Mouse (Mus musculus) spleen, adult 2 months (tissue): ENCODE measurements around the gene Slc16a11. TPM values are rescaled to one million over a fixed set of nuclear protein-coding genes. Genes with fewer than 3 reads are reported as not detected.

Experiments
- DNase-seq, 2 experiments: peaks; one replicate each; pipeline versions ENCODE4 v3.0.0 to v3.0.0-alpha.2; 2012 to 2021; ENCODE audit warnings: low spot score in 2 of 2, low read depth in 1 of 2
- H3K27ac ChIP-seq: fragments of 200-500 bp; 2 replicates; pipeline ENCODE4 v1.5.1; 2012; ENCODE audit warnings: low read length, inconsistent platforms; ENCODE audit not compliant: insufficient read depth
- H3K27me3 ChIP-seq: fragments of 200-500 bp; 2 replicates; pipeline ENCODE4 v1.6.1; 2012; ENCODE audit warnings: mild to moderate bottlenecking, moderate library complexity, low read length, inconsistent platforms; ENCODE audit not compliant: control insufficient read depth, insufficient read depth
- H3K36me3 ChIP-seq: fragments of 200-500 bp; 2 replicates; pipeline ENCODE4 v1.6.1; 2012; ENCODE audit warnings: mild to moderate bottlenecking, low read length, inconsistent platforms; ENCODE audit not compliant: control insufficient read depth, insufficient read depth
- H3K4me1 ChIP-seq: fragments of 200-500 bp; 2 replicates; pipeline ENCODE4 v1.6.1; 2011; ENCODE audit warnings: inconsistent platforms; ENCODE audit not compliant: control insufficient read depth, insufficient read depth, insufficient read length
- H3K4me3 ChIP-seq: fragments of 200-500 bp; 2 replicates; pipeline ENCODE4 v1.5.1; 2011; ENCODE audit warnings: mild to moderate bottlenecking, inconsistent platforms; ENCODE audit not compliant: insufficient read depth, insufficient read length; ENCODE audit errors: extremely low read depth
- CTCF ChIP-seq: fragments of 200-500 bp; IDR thresholded peaks from 2 replicates; pipeline ENCODE4 v1.5.1; 2011; ENCODE audit warnings: mild to moderate bottlenecking, inconsistent platforms; ENCODE audit not compliant: insufficient read depth, insufficient read length, insufficient replicate concordance; ENCODE audit errors: extremely low read depth
- POLR2A ChIP-seq: fragments of 200-500 bp; IDR thresholded peaks from 2 replicates; pipeline ENCODE4 v1.6.1; 2011; ENCODE audit warnings: low read depth, low read length, inconsistent platforms
- WGBS: fragments of 180-500 bp; shearing (Covaris S2); methylation state at CpG from one replicate; pipeline ENCODE4 v1.1.7; 2018; 5-methylcytosine and 5-hydroxymethylcytosine counted together
- polyA plus RNA-seq: library from polyadenylated mRNA; depleted of rRNA; stranded (reverse); fragments of >200 nt; gene quantifications from 2 replicates; pipeline ENCODE4 v1.2.3, GENCODE M21; 2012

The Slc16a11 gene
- polyA plus RNA-seq, 1 experiment = 0.32 TPM

- no peak for TF ChIP-seq CTCF
- TF ChIP-seq POLR2A = no peak
- no peaks in the 10 kb centered on the region for H3K36me3 ChIP-seq
- no peak overlapping the region for H3K27ac ChIP-seq
- no peak for DNase-seq
- WGBS = 75% methylated on average over 11 of the region's 11 CpGs
- H3K4me3 ChIP-seq = no peak overlapping the region
- H3K4me1 ChIP-seq = peaks cover 3% of the 10 kb centered on the region; the same call in 1 of the 2 replicates
- no peaks in the 10 kb centered on the region for H3K27me3 ChIP-seq
Observed at GRCm38 (mm10) chr11:70242591-70242990, 30.0 kb downstream of the Slc16a11 start.

- 54% methylated on average over 9 of the region's 9 CpGs for WGBS
- H3K4me3 ChIP-seq = no peak overlapping the region
- no peaks in the 10 kb centered on the region for H3K36me3 ChIP-seq
- DNase-seq = peak in 1 of 2 experiments; percentile 65
- no peaks in the 10 kb centered on the region for H3K27me3 ChIP-seq
- TF ChIP-seq CTCF (peak; percentile 41; the same call in 1 of the 2 replicates), POLR2A (no peak)
- no peak overlapping the region for H3K27ac ChIP-seq
- no peaks in the 10 kb centered on the region for H3K4me1 ChIP-seq
Observed at GRCm38 (mm10) chr11:70247136-70247845, 34.7 kb downstream of the Slc16a11 start.

GRCm38 (mm10) chr11:70250150-70250549 lies 37.6 kb downstream of the Slc16a11 start:
- TF ChIP-seq POLR2A = no peak
- TF ChIP-seq CTCF = no peak
- H3K4me1 ChIP-seq = peaks cover 4% of the 10 kb centered on the region; the same call in 1 of the 2 replicates
- no peak for DNase-seq
- H3K36me3 ChIP-seq = no peaks in the 10 kb centered on the region
- H3K4me3 ChIP-seq = no peak overlapping the region
- 32% methylated on average over 11 of the region's 11 CpGs for WGBS
- peaks cover 7% of the 10 kb centered on the region for H3K27me3 ChIP-seq
- no peak overlapping the region for H3K27ac ChIP-seq

GRCm38 (mm10) chr11:70251853-70252252 lies 39.3 kb downstream of the Slc16a11 start:
- H3K4me1 ChIP-seq = peaks cover 4% of the 10 kb centered on the region; the same call in 1 of the 2 replicates
- WGBS = 81% methylated on average over 8 of the region's 8 CpGs
- no peak overlapping the region for H3K27ac ChIP-seq
- H3K36me3 ChIP-seq = no peaks in the 10 kb centered on the region
- no peak overlapping the region for H3K4me3 ChIP-seq
- H3K27me3 ChIP-seq = peaks cover 7% of the 10 kb centered on the region
- no peak for TF ChIP-seq POLR2A
- no peak for TF ChIP-seq CTCF
- DNase-seq = no peak

GRCm38 (mm10) chr11:70254337-70254736 lies 41.8 kb downstream of the Slc16a11 start:
- WGBS = 5% methylated on average over 18 of the region's 18 CpGs
- DNase-seq = no peak
- H3K4me3 ChIP-seq = peak overlapping the region; percentile 22; the same call in 1 of the 2 replicates
- no peaks in the 10 kb centered on the region for H3K36me3 ChIP-seq
- peaks cover 7% of the 10 kb centered on the region for H3K27me3 ChIP-seq
- H3K4me1 ChIP-seq = peaks cover 4% of the 10 kb centered on the region; the same call in 1 of the 2 replicates
- no peak overlapping the region for H3K27ac ChIP-seq
- TF ChIP-seq POLR2A = no peak
- TF ChIP-seq CTCF = no peak

GRCm38 (mm10) chr11:70254931-70255531 lies 42.5 kb downstream of the Slc16a11 start, which contains the start of gene Alox12:
Alox12 (minus strand) TSS chr11:70255353.
- H3K27me3 ChIP-seq = peaks cover 7% of the 10 kb centered on the region
- no peak for TF ChIP-seq CTCF
- no peak for TF ChIP-seq POLR2A
- peaks cover 4% of the 10 kb centered on the region; the same call in 1 of the 2 replicates for H3K4me1 ChIP-seq
- DNase-seq = no peak
- H3K36me3 ChIP-seq = no peaks in the 10 kb centered on the region
- WGBS = 21% methylated on average over 25 of the region's 25 CpGs
- no peak within 1 kb of the TSS for H3K27ac ChIP-seq
- H3K4me3 ChIP-seq = peak within 1 kb of the TSS; percentile 22; the same call in 1 of the 2 replicates

GRCm38 (mm10) chr11:70259035-70259434 lies 46.5 kb downstream of the Slc16a11 start:
- Histone ChIP-seq H3K27ac (no peak overlapping the region), H3K36me3 (no peaks in the 10 kb centered on the region), H3K27me3 (peaks cover 7% of the 10 kb centered on the region), H3K4me3 (no peak overlapping the region), H3K4me1 (peaks cover 3% of the 10 kb centered on the region; the same call in 1 of the 2 replicates)
- no peak for DNase-seq
- TF ChIP-seq CTCF (no peak), POLR2A (no peak)
- WGBS = 94% methylated on average over 4 of the region's 4 CpGs
